Mouse (Mus musculus): ENCODE measurements around the gene Eef1akmt4. TPM values are rescaled to one million over a fixed set of nuclear protein-coding genes. Genes with fewer than 3 reads are reported as not detected.

The Eef1akmt4 gene
- 16.9 and 18.6 TPM in 2 replicates for polyA plus RNA-seq (2012; rRNA removed)

- under 1% methylated on average over 41 of the region's 41 CpGs for WGBS
- peak; percentile 82 for DNase-seq (ENCODE audit: low read depth, low spot score)
Measured at GRCm38 (mm10) chr16:20611357-20612227, at the start of gene Eef1akmt4, which contains the start of the genes Gm49333 and Alg3. TSS of gene Eef1akmt4 (plus strand) at chr16:20611593. TSS of gene Gm49333 (plus strand) at chr16:20611610. TSS of gene Alg3 (minus strand) at chr16:20611735.

- no peak for DNase-seq (ENCODE audit: low read depth, low spot score)
- WGBS = 26% methylated on average over 1 of the region's 1 CpGs
Measured at GRCm38 (mm10) chr16:20565075-20565474, 46.3 kb upstream of the Eef1akmt4 start.

- WGBS = 1% methylated on average over 24 of the region's 24 CpGs
- DNase-seq (ENCODE audit: low read depth, low spot score) = no peak
Measured at GRCm38 (mm10) chr16:20589366-20589938, 21.9 kb upstream of the Eef1akmt4 start, which contains the start of gene Vwa5b2. TSS of gene Vwa5b2 (plus strand) at chr16:20589471.

- DNase-seq (ENCODE audit: low read depth, low spot score) = no peak
Measured at GRCm38 (mm10) chr16:20589939-20590679, 21.3 kb upstream of the Eef1akmt4 start.

GRCm38 (mm10) chr16:20590680-20591038, 20.7 kb upstream of the Eef1akmt4 start:
- WGBS = 2% methylated on average over 17 of the region's 17 CpGs

More at GRCm38 (mm10) chr16:20589939-20590679, 21.3 kb upstream of the Eef1akmt4 start:
- 1% methylated on average over 39 of the region's 39 CpGs for WGBS

GRCm38 (mm10) chr16:20591076-20591705, 20.2 kb upstream of the Eef1akmt4 start:
- no peak for DNase-seq (ENCODE audit: low read depth, low spot score)
- 5% methylated on average over 48 of the region's 48 CpGs for WGBS

More at GRCm38 (mm10) chr16:20590680-20591038, 20.7 kb upstream of the Eef1akmt4 start:
- DNase-seq (ENCODE audit: low read depth, low spot score) = no peak

- WGBS = 75% methylated on average over 7 of the region's 7 CpGs
- DNase-seq (ENCODE audit: low read depth, low spot score) = no peak
Measured at GRCm38 (mm10) chr16:20595060-20595673, 16.2 kb upstream of the Eef1akmt4 start.

GRCm38 (mm10) chr16:20595737-20596136, 15.7 kb upstream of the Eef1akmt4 start:
- WGBS = 86% methylated on average over 4 of the region's 4 CpGs
- no peak for DNase-seq (ENCODE audit: low read depth, low spot score)

GRCm38 (mm10) chr16:20596687-20597441, 14.5 kb upstream of the Eef1akmt4 start:
- no peak for DNase-seq (ENCODE audit: low read depth, low spot score)

GRCm38 (mm10) chr16:20600511-20600910, 10.9 kb upstream of the Eef1akmt4 start:
- DNase-seq (ENCODE audit: low read depth, low spot score) = no peak
- 70% methylated on average over 5 of the region's 5 CpGs for WGBS

More at GRCm38 (mm10) chr16:20596687-20597441, 14.5 kb upstream of the Eef1akmt4 start:
- WGBS = 55% methylated on average over 7 of the region's 7 CpGs

GRCm38 (mm10) chr16:20604705-20605104, 6.7 kb upstream of the Eef1akmt4 start:
- no peak for DNase-seq (ENCODE audit: low read depth, low spot score)
- 61% methylated on average over 9 of the region's 9 CpGs for WGBS

- under 1% methylated on average over 28 of the region's 28 CpGs for WGBS
- no peak for DNase-seq (ENCODE audit: low read depth, low spot score)
Measured at GRCm38 (mm10) chr16:20610501-20611356, 664 bp upstream of the Eef1akmt4 start.

- no peak for DNase-seq (ENCODE audit: low read depth, low spot score)
- 5% methylated on average over 79 of the region's 83 CpGs for WGBS
Measured at GRCm38 (mm10) chr16:20619541-20620398, 8.4 kb downstream of the Eef1akmt4 start.

GRCm38 (mm10) chr16:20620399-20620735, 9.0 kb downstream of the Eef1akmt4 start:
- no peak for DNase-seq (ENCODE audit: low read depth, low spot score)
- WGBS = under 1% methylated on average over 9 of the region's 9 CpGs

- no peak for DNase-seq (ENCODE audit: low read depth, low spot score)
- WGBS = under 1% methylated on average over 32 of the region's 32 CpGs
Measured at GRCm38 (mm10) chr16:20620751-20621190, 9.4 kb downstream of the Eef1akmt4 start.

GRCm38 (mm10) chr16:20621191-20621990, 10.0 kb downstream of the Eef1akmt4 start, which contains the start of gene Camk2n2:
TSS of gene Camk2n2 (minus strand) at chr16:20621287.
- no peak for DNase-seq (ENCODE audit: low read depth, low spot score)
- under 1% methylated on average over 77 of the region's 92 CpGs for WGBS

Data from large intestine, adult 2 months (tissue).